Mouse (Mus musculus) embryonic facial prominence, embryonic 11.5 days (tissue): ENCODE results near the gene Syce2. TPM values are rescaled to one million over a fixed set of nuclear protein-coding genes. Genes with fewer than 3 reads are reported as not detected.

Experiments used
- ATAC-seq: fragments of 200-750 bp; cut with Nextera tagmentation; replicated peaks from 2 replicates; pipeline ENCODE4 v1.8.0; 2017; ENCODE audit warnings: low read depth; ENCODE audit not compliant: insufficient number of reproducible peaks, low FRiP score, low TSS enrichment
- DNase-seq: peaks from one replicate; pipeline ENCODE4 v3.0.0-alpha.2; 2015; ENCODE audit warnings: low spot score
- H3K27ac ChIP-seq: fragments of 300-500 bp; sonication (generic); replicated peaks from 2 replicates; pipeline ENCODE4 v1.5.1; 2014; ENCODE audit warnings: mild to moderate bottlenecking, low read depth, low read length, control low read depth
- H3K27me3 ChIP-seq: fragments of 300-500 bp; sonication (generic); 2 replicates; pipeline ENCODE4 v1.6.1; 2014; ENCODE audit warnings: mild to moderate bottlenecking, low read length, moderate library complexity, mixed read lengths; ENCODE audit not compliant: control insufficient read depth, insufficient read depth
- H3K36me3 ChIP-seq: fragments of 300-500 bp; sonication (generic); replicated peaks from 2 replicates; pipeline ENCODE4 v1.6.1; 2014; ENCODE audit warnings: low read depth, mild to moderate bottlenecking, low read length, moderate library complexity, mixed read lengths; ENCODE audit not compliant: control insufficient read depth, insufficient read depth
- H3K4me1 ChIP-seq: fragments of 300-500 bp; sonication (generic); 2 replicates; pipeline ENCODE4 v1.6.1; 2014; ENCODE audit warnings: low read length, mixed read lengths; ENCODE audit not compliant: control insufficient read depth, insufficient read depth
- H3K4me2 ChIP-seq: fragments of 300-500 bp; sonication (generic); 2 replicates; pipeline ENCODE4 v1.6.1; 2014; ENCODE audit warnings: low read depth, mild to moderate bottlenecking, control low read depth, low read length, moderate library complexity
- H3K4me3 ChIP-seq: fragments of 300-500 bp; sonication (generic); 2 replicates; pipeline ENCODE4 v1.5.1; 2014; ENCODE audit warnings: low read depth, low read length, control low read depth
- H3K9ac ChIP-seq: fragments of 300-500 bp; sonication (generic); replicated peaks from 2 replicates; pipeline ENCODE4 v1.6.1; 2014; ENCODE audit warnings: mild to moderate bottlenecking, control low read depth, low read length
- H3K9me3 ChIP-seq: fragments of 300-500 bp; sonication (generic); replicated peaks from 2 replicates; pipeline ENCODE4 v1.6.1; 2016; ENCODE audit warnings: mild to moderate bottlenecking, low read length, inconsistent platforms, mixed read lengths; ENCODE audit not compliant: control insufficient read depth
- WGBS: fragments of 180-500 bp; shearing (Covaris S2); extraction: QIAGEN DNeasy Blood & Tissue Kit; methylation state at CpG from one replicate; pipeline ENCODE4 v1.1.7; 2014; 5-methylcytosine and 5-hydroxymethylcytosine counted together
- polyA plus RNA-seq: library from polyadenylated mRNA; unstranded; fragments of >200 nt; fragmentation: Nextera tagmentation; extraction: Ambion mirVana; gene quantifications from 2 replicates; pipeline ENCODE4 v1.2.1, GENCODE M21; 2014

The Syce2 gene
- polyA plus RNA-seq, 1 experiment from 2014 or later = 89.2 TPM

- no peaks in the 10 kb centered on the region for H3K9me3 ChIP-seq
- H3K4me2 ChIP-seq = peak within 1 kb of the TSS; percentile 78
- ATAC-seq (peak; percentile 76), DNase-seq (peak; percentile 100)
- H3K36me3 ChIP-seq = no peaks in the 10 kb centered on the region
- peak within 1 kb of the TSS; percentile 59 for H3K4me3 ChIP-seq
- under 1% methylated on average over 45 of the region's 45 CpGs for WGBS
- H3K4me1 ChIP-seq = peaks cover 3% of the 10 kb centered on the region; the same call in 1 of the 2 replicates
- no peak within 1 kb of the TSS for H3K27ac ChIP-seq
- H3K9ac ChIP-seq = peak within 1 kb of the TSS; percentile 67
- peaks cover 24% of the 10 kb centered on the region for H3K27me3 ChIP-seq
Measured at GRCm38 (mm10) chr8:84908421-84909161, 36.7 kb downstream of the Syce2 start, which contains the start of gene Dnase2a. Gene Dnase2a (plus strand): TSS chr8:84908560.

- ATAC-seq (no peak), DNase-seq (no peak)
- peak overlapping the region; percentile 67 for H3K9ac ChIP-seq
- no peaks in the 10 kb centered on the region; the same call in 1 of the 2 replicates for H3K9me3 ChIP-seq
- WGBS = 48% methylated on average over 20 of the region's 20 CpGs
- peak overlapping the region; percentile 59 for H3K4me3 ChIP-seq
- no peak overlapping the region for H3K27ac ChIP-seq
- peaks cover 28% of the 10 kb centered on the region for H3K27me3 ChIP-seq
- H3K4me2 ChIP-seq = peak overlapping the region; percentile 78
- no peaks in the 10 kb centered on the region for H3K36me3 ChIP-seq
- peaks cover 3% of the 10 kb centered on the region; the same call in 1 of the 2 replicates for H3K4me1 ChIP-seq
Measured at GRCm38 (mm10) chr8:84909162-84909767, 37.4 kb downstream of the Syce2 start.

- H3K9me3 ChIP-seq = no peaks in the 10 kb centered on the region; the same call in 1 of the 2 replicates
- ATAC-seq = no peak
- DNase-seq = no peak
- H3K36me3 ChIP-seq = no peaks in the 10 kb centered on the region
- H3K4me1 ChIP-seq = peaks cover 3% of the 10 kb centered on the region; the same call in 1 of the 2 replicates
- 57% methylated on average over 5 of the region's 5 CpGs for WGBS
- H3K4me3 ChIP-seq = no peak overlapping the region
- H3K9ac ChIP-seq = no peak overlapping the region
- H3K27ac ChIP-seq = no peak overlapping the region
- H3K27me3 ChIP-seq = peaks cover 28% of the 10 kb centered on the region
- no peak overlapping the region for H3K4me2 ChIP-seq
Measured at GRCm38 (mm10) chr8:84909949-84910348, 38.0 kb downstream of the Syce2 start.

GRCm38 (mm10) chr8:84910551-84910950, 38.6 kb downstream of the Syce2 start:
- no peak overlapping the region for H3K4me2 ChIP-seq
- no peaks in the 10 kb centered on the region; the same call in 1 of the 2 replicates for H3K9me3 ChIP-seq
- H3K27me3 ChIP-seq = peaks cover 28% of the 10 kb centered on the region
- H3K9ac ChIP-seq = no peak overlapping the region
- no peak overlapping the region for H3K27ac ChIP-seq
- ATAC-seq (no peak), DNase-seq (no peak)
- peaks cover 3% of the 10 kb centered on the region; the same call in 1 of the 2 replicates for H3K4me1 ChIP-seq
- no peaks in the 10 kb centered on the region for H3K36me3 ChIP-seq
- 79% methylated on average over 6 of the region's 6 CpGs for WGBS
- H3K4me3 ChIP-seq = no peak overlapping the region

- Histone ChIP-seq H3K4me1 (peaks cover 3% of the 10 kb centered on the region; the same call in 1 of the 2 replicates), H3K36me3 (no peaks in the 10 kb centered on the region), H3K4me3 (no peak overlapping the region), H3K4me2 (no peak overlapping the region), H3K27ac (no peak overlapping the region), H3K27me3 (peaks cover 28% of the 10 kb centered on the region), H3K9me3 (no peaks in the 10 kb centered on the region; the same call in 1 of the 2 replicates), H3K9ac (no peak overlapping the region)
- ATAC-seq = no peak
- no peak for DNase-seq
- 77% methylated on average over 9 of the region's 9 CpGs for WGBS
Measured at GRCm38 (mm10) chr8:84911854-84912253, 39.9 kb downstream of the Syce2 start.

- ATAC-seq (no peak), DNase-seq (no peak)
- 23% methylated on average over 27 of the region's 27 CpGs for WGBS
- H3K4me3 ChIP-seq = peak overlapping the region; percentile 39; the same call in 1 of the 2 replicates
- no peak overlapping the region for H3K27ac ChIP-seq
- H3K36me3 ChIP-seq = no peaks in the 10 kb centered on the region
- no peaks in the 10 kb centered on the region; the same call in 1 of the 2 replicates for H3K9me3 ChIP-seq
- H3K9ac ChIP-seq = peak overlapping the region; percentile 43; the same call in 1 of the 2 replicates
- H3K4me1 ChIP-seq = peaks cover 3% of the 10 kb centered on the region; the same call in 1 of the 2 replicates
- H3K27me3 ChIP-seq = peaks cover 28% of the 10 kb centered on the region
- H3K4me2 ChIP-seq = peak overlapping the region; percentile 81
Measured at GRCm38 (mm10) chr8:84912391-84912790, 40.5 kb downstream of the Syce2 start.

- Histone ChIP-seq H3K27ac (no peak overlapping the region), H3K9me3 (no peaks in the 10 kb centered on the region; the same call in 1 of the 2 replicates), H3K9ac (peak overlapping the region; percentile 43), H3K4me3 (peak overlapping the region; percentile 39), H3K4me1 (peaks cover 3% of the 10 kb centered on the region; the same call in 1 of the 2 replicates), H3K27me3 (peaks cover 33% of the 10 kb centered on the region), H3K36me3 (no peaks in the 10 kb centered on the region), H3K4me2 (peak overlapping the region; percentile 81)
- 0 out of 2 replicates have a peak, but pooled peaks have one; percentile 11 for ATAC-seq
- WGBS = 1% methylated on average over 55 of the region's 55 CpGs
- DNase-seq = peak; percentile 71
Measured at GRCm38 (mm10) chr8:84912895-84913501, 41.1 kb downstream of the Syce2 start.
